Mouse (Mus musculus) frontal cortex, postnatal 25 days (tissue): ENCODE measurements around the gene Edem1.

ENCODE experiments used
- DNase-seq, 2 experiments: peaks; one replicate each; pipeline ENCODE4 v3.0.0; 2022; ENCODE audit warnings: low spot score in 2 of 2

Edem1 gene

DNA sequence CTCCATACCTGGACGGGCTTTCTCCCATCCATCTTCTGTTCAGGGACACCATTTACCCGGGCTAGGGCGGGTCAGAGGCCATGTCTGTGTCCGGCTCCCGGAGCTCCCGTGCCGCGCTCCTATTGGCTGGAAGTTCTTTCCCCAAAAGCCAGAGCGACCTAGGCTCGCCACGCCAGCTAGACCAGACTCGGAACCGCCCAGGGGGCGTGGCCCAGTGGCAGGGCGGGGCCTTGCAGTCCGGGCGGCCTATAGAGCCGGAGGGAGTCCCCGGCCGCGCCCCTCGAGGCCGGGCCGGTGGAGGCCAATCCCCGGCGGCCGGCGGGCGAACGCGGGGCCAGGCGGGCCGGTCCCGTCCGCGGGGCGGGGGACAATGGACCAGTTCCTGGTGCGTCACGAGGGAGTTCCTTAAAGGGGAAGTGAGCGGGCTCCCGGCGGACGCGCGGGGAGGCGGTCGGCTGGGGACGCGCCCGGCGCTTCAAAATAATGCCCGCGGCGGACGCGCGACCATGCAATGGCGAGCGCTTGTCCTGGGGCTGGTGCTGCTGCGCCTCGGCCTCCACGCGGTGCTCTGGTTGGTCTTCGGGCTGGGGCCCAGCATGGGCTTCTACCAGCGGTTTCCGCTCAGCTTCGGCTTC is at the start of gene Edem1:
Gene Edem1, plus strand, starts transcription at position 408 of the 635 bp plus-strand sequence.
- DNase-seq, result peak; percentile 86 to 88

DNA sequence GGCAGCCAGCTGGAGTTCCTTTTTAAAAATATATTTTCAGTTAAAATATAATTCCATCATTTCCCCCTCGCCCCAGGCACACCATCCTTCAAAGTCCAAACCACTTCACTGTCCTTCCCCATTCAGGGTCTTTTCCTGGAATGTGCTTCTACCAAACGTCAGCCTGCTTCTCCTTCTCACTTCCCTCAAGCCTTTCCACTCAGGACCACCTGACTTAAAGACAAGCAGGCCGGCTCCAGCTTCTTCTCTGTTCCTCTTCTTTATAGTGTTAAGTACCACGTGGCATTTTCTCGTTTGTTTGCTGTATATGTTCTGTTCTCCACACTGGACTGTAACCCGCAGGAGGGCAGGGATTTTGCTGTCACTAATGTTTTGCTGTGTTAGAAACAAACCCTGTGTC is 46.6 kb upstream of the Edem1 start:
- no peak for DNase-seq

DNA sequence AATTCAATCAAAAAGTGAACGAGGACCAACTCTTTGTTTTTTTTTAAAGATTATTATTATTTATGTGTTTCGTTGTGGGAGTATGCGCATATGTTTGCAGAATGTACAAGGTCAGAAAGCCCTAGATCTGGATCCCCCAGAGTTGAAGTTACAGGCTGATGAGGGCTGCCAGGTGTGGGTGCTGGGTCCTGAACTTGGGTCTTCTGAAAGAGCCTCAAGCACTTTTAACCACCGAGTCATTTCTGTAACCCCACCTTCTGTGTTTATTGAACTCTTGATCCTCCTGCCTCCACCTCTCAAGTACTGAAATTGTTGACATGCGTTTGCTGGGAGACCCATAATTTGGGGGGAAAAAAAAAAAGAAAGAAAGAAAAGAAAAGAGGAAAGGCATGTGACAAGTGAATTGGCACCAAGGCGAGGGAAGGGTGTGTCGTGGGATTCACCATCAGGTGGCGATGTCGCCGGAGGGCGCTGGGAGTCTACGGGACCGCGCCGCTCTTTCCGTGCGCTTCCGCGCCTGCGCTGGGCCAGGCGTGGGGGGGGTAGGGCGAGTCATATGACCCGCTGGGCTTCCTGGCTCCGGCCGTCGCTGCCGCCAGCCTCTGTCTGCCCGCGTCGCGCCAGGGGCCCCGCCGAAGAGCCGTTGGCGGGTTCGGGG is 45.8 kb upstream of the Edem1 start, which contains the start of gene Arl8b:
Gene Arl8b, plus strand, starts transcription at position 574 of the 658 bp plus-strand sequence.
- peak; percentile 85 to 92 for DNase-seq

GRCm38 (mm10) chr6:108783184-108783881 is 45.1 kb upstream of the Edem1 start:
- no peak for DNase-seq

- no peak for DNase-seq
Measured at GRCm38 (mm10) chr6:108784056-108784455, 44.4 kb upstream of the Edem1 start.

DNA sequence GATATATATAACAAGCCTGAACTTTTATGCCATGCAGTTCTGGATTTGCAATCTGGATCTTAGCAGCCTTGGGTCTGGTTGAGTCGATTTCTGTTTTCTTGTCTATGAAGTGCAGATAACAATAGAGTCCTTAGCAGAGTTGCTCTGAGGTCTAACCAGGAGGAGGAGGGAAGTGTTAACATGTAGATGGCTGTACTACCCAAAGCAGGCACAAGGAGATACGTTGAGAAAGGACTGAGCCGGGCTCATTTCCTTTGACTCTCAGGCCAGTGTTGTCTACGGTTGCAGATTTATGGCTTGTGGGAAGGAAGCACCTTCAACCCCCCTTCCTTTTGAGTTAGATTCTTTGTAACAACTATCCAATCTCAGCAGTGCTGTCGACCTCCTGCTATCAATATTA is 43.6 kb upstream of the Edem1 start:
- DNase-seq, result no peak

DNA sequence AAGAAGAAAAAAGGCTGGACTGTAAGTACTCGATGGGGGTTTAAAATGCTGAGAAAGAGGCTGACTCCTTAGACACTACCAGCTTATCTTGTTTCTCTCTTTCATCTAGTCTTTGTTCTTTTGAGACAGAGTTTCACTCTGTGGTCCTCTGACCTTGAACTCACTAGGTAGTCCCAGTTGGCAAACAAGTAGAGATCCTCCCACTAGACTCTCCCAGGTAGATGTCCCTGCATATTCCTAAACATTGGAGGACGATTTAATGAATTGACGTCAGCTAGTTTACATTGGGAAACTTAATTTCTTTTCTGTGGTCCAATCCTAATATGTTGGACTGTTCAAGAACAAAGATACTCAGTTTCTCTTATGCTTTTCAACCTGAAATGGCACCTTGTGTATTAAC is 42.9 kb upstream of the Edem1 start:
- no peak for DNase-seq

DNA sequence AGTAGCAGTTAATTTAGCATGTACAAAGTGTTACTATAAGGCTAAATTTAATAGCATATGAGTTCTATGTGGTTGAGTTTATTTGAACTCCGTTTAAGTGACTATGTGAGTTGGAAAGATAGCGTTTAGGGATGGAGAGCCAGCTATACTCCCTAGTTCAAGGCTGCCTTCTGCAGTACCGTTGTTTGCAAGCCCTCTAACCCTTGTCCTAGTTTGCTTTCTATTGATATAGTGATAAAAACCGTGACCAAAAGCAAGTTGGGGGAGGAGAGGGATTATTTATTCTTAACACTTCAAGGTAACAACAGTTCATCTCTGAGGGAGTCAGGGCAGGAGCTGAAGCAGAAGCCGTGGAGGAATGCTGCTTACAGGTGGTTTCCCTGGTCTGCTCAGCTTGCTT is 36.9 kb upstream of the Edem1 start:
- no peak for DNase-seq

- DNase-seq, result no peak
Measured at GRCm38 (mm10) chr6:108795912-108796311, 32.5 kb upstream of the Edem1 start.

GRCm38 (mm10) chr6:108796706-108797105 is 31.7 kb upstream of the Edem1 start:
- no peak for DNase-seq

DNA sequence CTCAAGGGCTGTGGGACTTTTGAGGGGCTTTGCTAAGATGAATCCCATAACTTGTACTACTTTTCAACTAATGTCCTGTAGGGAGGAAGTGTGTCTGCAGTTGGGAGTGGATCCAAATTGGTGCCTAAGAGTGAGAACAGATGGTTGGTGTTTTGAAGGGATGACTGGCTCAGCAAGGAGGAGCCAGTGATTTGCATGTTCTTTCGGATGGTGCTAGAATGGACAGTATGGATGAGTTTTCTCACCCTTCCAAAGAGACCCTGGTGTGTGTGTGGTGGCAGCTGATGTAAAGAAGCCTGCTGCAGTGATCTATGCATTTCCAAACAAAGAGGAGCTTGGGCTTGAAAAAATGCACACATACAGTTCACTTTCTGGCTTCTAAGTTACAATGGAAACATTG is 23.2 kb upstream of the Edem1 start:
- no peak for DNase-seq

DNA sequence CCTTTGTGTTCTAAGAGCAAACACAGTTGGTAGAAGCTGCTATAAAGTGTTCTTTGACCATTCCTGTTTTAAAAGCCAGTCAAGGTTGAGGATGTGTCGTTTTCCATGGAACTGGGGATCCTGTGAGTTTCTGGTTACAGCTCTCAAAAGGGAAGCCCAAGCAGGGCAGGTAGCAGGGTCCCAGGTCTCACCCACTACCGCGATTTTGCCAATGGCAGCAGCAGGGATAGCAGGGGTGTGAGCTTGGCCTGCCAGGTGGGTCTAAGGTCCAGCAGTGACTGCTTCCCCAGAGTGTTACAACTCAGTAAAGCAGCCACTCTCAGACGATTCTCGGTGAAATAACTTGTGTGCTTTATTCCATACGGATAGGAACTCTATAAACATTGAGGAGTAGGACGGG is 22.6 kb upstream of the Edem1 start:
- DNase-seq, result no peak

GRCm38 (mm10) chr6:108807446-108807845 is 21.0 kb upstream of the Edem1 start:
- DNase-seq, result no peak

DNA sequence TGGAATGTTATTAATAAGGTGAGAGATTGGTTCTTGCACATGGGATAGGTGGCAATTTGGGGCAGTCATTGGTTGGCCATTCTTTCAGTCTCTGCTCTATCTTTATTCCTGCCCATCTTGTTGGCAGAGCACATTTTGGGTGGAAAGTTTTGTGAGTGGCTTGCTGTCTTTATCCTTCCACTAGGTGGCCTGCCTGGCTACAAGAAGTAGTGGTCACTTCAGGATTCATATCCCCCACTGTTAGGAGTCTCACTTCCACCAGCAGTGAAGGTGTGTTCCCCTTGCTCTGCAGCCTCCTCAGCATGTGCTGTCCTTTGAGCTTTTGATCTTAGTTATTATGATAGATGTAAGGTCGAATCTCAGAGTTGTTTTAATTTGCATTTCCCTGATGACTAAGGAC is 19.7 kb upstream of the Edem1 start:
- no peak for DNase-seq

DNA sequence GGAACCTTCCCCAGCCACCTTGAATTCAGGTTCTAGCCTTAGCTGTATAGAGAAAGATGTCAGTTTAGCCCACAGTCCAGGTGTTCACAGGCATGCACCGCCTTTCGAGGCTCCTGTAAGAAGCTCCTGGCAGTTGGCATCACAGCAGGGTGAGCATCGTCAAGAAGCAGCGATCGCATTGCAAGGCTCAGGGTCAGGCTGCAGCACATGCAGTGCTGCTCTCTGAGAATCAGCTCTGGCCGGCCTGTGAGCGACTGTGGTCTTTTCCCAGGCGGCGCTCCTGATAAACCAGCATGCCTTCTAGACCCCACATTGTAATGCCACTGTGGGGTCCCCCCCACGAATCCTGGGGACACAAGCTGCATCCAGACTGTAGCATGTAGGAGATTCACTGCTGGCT is 18.2 kb upstream of the Edem1 start:
- DNase-seq, result no peak

DNA sequence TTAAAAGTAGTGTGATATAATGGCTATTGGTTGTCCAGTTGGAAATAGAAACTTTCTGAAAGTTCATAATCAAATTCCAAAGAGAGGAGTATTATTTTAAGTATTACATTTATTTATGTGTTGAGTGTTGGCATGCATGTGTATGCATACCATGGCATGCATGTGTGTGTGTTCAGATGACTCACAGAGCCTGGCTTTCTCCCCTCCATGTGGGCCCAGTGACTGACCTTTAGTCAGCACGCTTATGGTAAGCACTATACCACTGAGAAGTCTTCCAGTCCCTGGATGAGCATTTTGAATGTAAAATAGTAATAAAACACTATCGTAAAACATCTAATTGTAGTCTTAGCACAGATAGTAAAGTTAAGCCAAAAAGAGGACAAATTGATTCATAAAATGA is 16.3 kb upstream of the Edem1 start:
- no peak for DNase-seq

DNA sequence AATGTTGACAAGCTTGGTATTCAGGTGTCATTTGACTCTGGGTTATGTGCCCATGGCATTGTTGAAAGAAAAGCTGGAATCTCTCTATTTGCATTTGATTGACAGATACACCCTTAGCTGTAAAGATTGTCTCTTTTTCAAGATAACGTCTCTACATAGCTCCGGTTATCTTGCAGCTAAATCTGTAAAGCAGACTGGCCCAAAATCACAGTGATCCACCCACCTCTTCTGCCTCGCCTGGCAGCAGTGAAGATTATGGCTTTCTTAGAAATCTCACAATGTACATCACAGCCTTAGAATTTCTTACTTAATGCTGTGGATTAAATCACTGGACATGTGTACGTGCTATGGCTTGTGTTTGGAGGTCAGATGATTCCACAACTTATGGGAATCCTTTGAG is 10.9 kb upstream of the Edem1 start:
- no peak for DNase-seq

- DNase-seq, result no peak
Measured at GRCm38 (mm10) chr6:108824816-108825545, 3.5 kb upstream of the Edem1 start.

- no peak for DNase-seq
Measured at GRCm38 (mm10) chr6:108826070-108826469, 2.4 kb upstream of the Edem1 start.

DNA sequence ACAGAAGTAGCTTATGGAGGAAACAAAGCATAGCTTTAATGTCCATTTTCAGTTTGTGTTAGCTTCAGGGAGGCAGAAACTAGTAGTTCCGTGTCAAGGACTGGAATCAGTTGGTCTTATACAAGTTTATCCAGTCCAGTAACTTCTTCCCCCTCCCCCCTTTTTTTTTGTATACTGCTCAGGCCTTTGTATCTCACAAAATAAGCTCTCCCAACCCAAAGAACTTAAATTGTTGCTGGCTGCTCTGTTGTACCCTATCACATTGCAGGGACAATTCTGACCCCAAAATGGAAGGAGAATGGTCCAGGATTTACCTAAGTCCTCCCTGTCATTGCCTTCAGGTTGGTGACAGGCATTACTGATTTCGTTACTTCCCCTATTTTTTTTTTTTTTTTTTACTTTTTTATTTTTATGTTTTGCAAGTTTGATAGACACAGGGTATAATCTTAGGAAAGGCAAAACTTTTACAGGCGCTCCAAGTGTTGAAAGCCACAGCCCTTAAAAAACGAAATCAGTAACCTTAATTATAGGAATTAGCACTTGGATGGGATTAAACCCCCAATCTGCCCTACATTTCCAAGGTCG is 1.0 kb upstream of the Edem1 start:
- DNase-seq, result no peak

DNA sequence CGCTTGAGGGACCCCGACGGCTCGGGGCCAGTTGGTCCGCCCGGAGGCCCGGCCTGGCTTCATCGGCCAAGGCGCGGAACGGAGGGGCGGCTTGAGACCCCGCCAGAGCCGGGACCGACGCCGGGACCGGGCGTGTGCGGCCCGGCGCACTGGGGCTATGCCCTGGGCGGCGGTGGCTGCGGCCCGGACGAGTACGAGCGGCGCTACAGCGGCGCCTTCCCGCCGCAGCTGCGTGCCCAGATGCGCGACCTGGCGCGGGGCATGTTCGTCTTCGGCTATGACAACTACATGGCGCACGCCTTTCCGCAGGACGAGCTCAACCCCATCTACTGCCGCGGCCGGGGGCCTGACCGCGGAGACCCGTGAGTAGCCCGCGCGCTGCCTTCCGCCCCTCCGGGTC is 431 bp downstream of the Edem1 start:
- DNase-seq, result peak in 1 of 2 experiments; percentile 23
